8 mouse cellular contexts compared by ENCODE assay signal in genomic region chr4:132113411-132114095, GRCm38 (mm10). TPM values are rescaled to one million over a fixed set of nuclear protein-coding genes. Genes with fewer than 3 reads are reported as not detected.
DNase-seq lines count a peak whose midpoint lies in the region; ATAC-seq lines count a peak whose summit lies in the region.

No protein-coding gene starts in this region.

- DNase-seq in heart, postnatal 36 days = no peak
- DNase-seq in T-cell, adult 2 months (ENCODE audit: low spot score) = peak; percentile 30
- no peak for DNase-seq in liver, embryonic 13.5 days
- no peak for DNase-seq in left cerebral cortex, postnatal 36 days (ENCODE audit: low spot score in 2 of 2)
- no peak for DNase-seq in urinary bladder, postnatal 10 days (ENCODE audit: low spot score)

- intact Hi-C loops in heart, postnatal 36 days (cut with DNase I) = no loop called here
- intact Hi-C loops in left cerebral cortex, postnatal 36 days (cut with DNase I) = no loop called here

- H3K36me3 ChIP-seq in heart, embryonic 16.5 days (ENCODE audit: control insufficient read depth, insufficient read depth) = no peaks in the 10 kb centered on the region
- no peaks in the 10 kb centered on the region for H3K36me3 ChIP-seq in forebrain, embryonic 16.5 days (ENCODE audit: control insufficient read depth, insufficient read depth)
- no peaks in the 10 kb centered on the region for H3K36me3 ChIP-seq in liver, embryonic 13.5 days
- H3K36me3 ChIP-seq in neural tube, embryonic 14.5 days (ENCODE audit: control insufficient read depth, insufficient read depth, low read length) = no peaks in the 10 kb centered on the region

- H3K9me3 ChIP-seq in heart, embryonic 16.5 days (replicated peaks; ENCODE audit: control insufficient read depth, low read length) = no peaks in the 10 kb centered on the region
- H3K9me3 ChIP-seq in forebrain, embryonic 16.5 days (ENCODE audit: control insufficient read depth, low read length) = no peaks in the 10 kb centered on the region
- H3K9me3 ChIP-seq in liver, embryonic 13.5 days (replicated peaks) = no peaks in the 10 kb centered on the region
- H3K9me3 ChIP-seq in neural tube, embryonic 14.5 days (ENCODE audit: control insufficient read depth, low read length) = no peaks in the 10 kb centered on the region

- 28% methylated on average over 53 of the region's 53 CpGs for WGBS in heart, embryonic 16.5 days
- 41% methylated on average over 53 of the region's 53 CpGs for WGBS in forebrain, embryonic 16.5 days
- 37% methylated on average over 53 of the region's 53 CpGs for WGBS in liver, embryonic 13.5 days (ENCODE audit: insufficient replicate concordance)
- 38% methylated on average over 47 of the region's 53 CpGs for WGBS in neural tube, embryonic 14.5 days

- peak overlapping the region; percentile 22 for H3K4me3 ChIP-seq in heart, embryonic 16.5 days (ENCODE audit: low read length)
- peak overlapping the region; percentile 37 for H3K4me3 ChIP-seq in forebrain, embryonic 16.5 days (replicated peaks; ENCODE audit: low read length)
- H3K4me3 ChIP-seq in liver, embryonic 13.5 days (replicated peaks) = peak overlapping the region; percentile 23
- H3K4me3 ChIP-seq in neural tube, embryonic 14.5 days (ENCODE audit: low read depth, low read length) = peak overlapping the region; percentile 20; the same call in 1 of the 2 replicates

- no peak overlapping the region; the same call in 1 of the 2 replicates for H3K9ac ChIP-seq in heart, embryonic 16.5 days (ENCODE audit: low read length)
- H3K9ac ChIP-seq in forebrain, embryonic 16.5 days (replicated peaks; ENCODE audit: low read depth, low read length) = peak overlapping the region; percentile 49
- H3K9ac ChIP-seq in liver, embryonic 13.5 days = no peak overlapping the region
- peak overlapping the region; percentile 28; the same call in 1 of the 2 replicates for H3K9ac ChIP-seq in neural tube, embryonic 14.5 days (replicated peaks; ENCODE audit: low read depth, low read length)

- peaks cover 12% of the 10 kb centered on the region; the same call in 1 of the 2 replicates for H3K27me3 ChIP-seq in heart, embryonic 16.5 days (ENCODE audit: control insufficient read depth, insufficient read depth, low read length)
- no peaks in the 10 kb centered on the region for H3K27me3 ChIP-seq in forebrain, embryonic 16.5 days (replicated peaks; ENCODE audit: control insufficient read depth, insufficient read depth, low read length)
- H3K27me3 ChIP-seq in liver, embryonic 13.5 days = peaks cover 64% of the 10 kb centered on the region
- no peaks in the 10 kb centered on the region for H3K27me3 ChIP-seq in neural tube, embryonic 14.5 days (ENCODE audit: control insufficient read depth, insufficient read depth, low read length)

- no peak overlapping the region for H3K27ac ChIP-seq in heart, embryonic 16.5 days (ENCODE audit: low read length)
- H3K27ac ChIP-seq in forebrain, embryonic 16.5 days (ENCODE audit: low read length) = no peak overlapping the region
- no peak overlapping the region for H3K27ac ChIP-seq in liver, embryonic 13.5 days
- no peak overlapping the region for H3K27ac ChIP-seq in neural tube, embryonic 14.5 days (ENCODE audit: low read depth, low read length)

- H3K4me1 ChIP-seq in heart, embryonic 16.5 days (ENCODE audit: control insufficient read depth, insufficient read depth, low read length) = no peaks in the 10 kb centered on the region
- H3K4me1 ChIP-seq in forebrain, embryonic 16.5 days (replicated peaks; ENCODE audit: control insufficient read depth, insufficient read depth, low read length) = 0 out of 2 replicates have a peak, but pooled peaks cover 2% of the 10 kb centered on the region
- peaks cover 9% of the 10 kb centered on the region for H3K4me1 ChIP-seq in liver, embryonic 13.5 days (replicated peaks)
- no peaks in the 10 kb centered on the region for H3K4me1 ChIP-seq in neural tube, embryonic 14.5 days (ENCODE audit: control insufficient read depth, insufficient read depth, low read length)

- ATAC-seq in heart, embryonic 16.5 days (replicated peaks; ENCODE audit: extremely low read depth, insufficient read depth, low FRiP score) = no peak
- no peak for ATAC-seq in forebrain, embryonic 16.5 days
- ATAC-seq in liver, embryonic 13.5 days (ENCODE audit: low read depth) = no peak
- ATAC-seq in neural tube, embryonic 14.5 days (ENCODE audit: low read depth) = peak; percentile 41; the same call in 1 of the 2 replicates

- peak overlapping the region; percentile 53 for H3K4me2 ChIP-seq in heart, embryonic 16.5 days (ENCODE audit: low read depth, low read length)
- peak overlapping the region; percentile 49 for H3K4me2 ChIP-seq in forebrain, embryonic 16.5 days (ENCODE audit: low read length)
- peak overlapping the region; percentile 53 for H3K4me2 ChIP-seq in liver, embryonic 13.5 days
- peak overlapping the region; percentile 42 for H3K4me2 ChIP-seq in neural tube, embryonic 14.5 days (ENCODE audit: low read depth, low read length)

RNA-seq across cellular contexts. Expression of gene Oprd1, which starts 30.7 kb away (rescaled TPM):
- polyA plus RNA-seq in heart, embryonic 16.5 days (2015; fragmentation: Nextera tagmentation; extraction: Ambion mirVana) = 0.58 and 0.96 TPM in 2 replicates
- under 1 TPM; 0.27 to 0.44 TPM for total RNA-seq in heart, postnatal 36 days (2021)
- polyA plus RNA-seq in forebrain, embryonic 16.5 days (2015; fragmentation: Nextera tagmentation; extraction: Ambion mirVana) = 0.30 TPM in 1 of 2 replicates, not detected in the other
- 0.05 TPM in 2 replicates for polyA plus RNA-seq in liver, embryonic 13.5 days (2015; fragmentation: Nextera tagmentation; extraction: Ambion mirVana)
- 0.63 and 0.95 TPM in 2 replicates for polyA plus RNA-seq in neural tube, embryonic 14.5 days (2014; fragmentation: Nextera tagmentation; extraction: Ambion mirVana)
- 10 to 100 TPM; 16.3 to 19.3 TPM for total RNA-seq in left cerebral cortex, postnatal 36 days (2021)

RNA-seq across cellular contexts. Expression of gene Epb41, which starts 38.4 kb away (rescaled TPM):
- 67.4 and 68.6 TPM in 2 replicates for polyA plus RNA-seq in heart, embryonic 16.5 days (2015; fragmentation: Nextera tagmentation; extraction: Ambion mirVana)
- 100 to 1,000 TPM; 144 to 148 TPM for total RNA-seq in heart, postnatal 36 days (2021)
- 74.1 and 91.8 TPM in 2 replicates for polyA plus RNA-seq in forebrain, embryonic 16.5 days (2015; fragmentation: Nextera tagmentation; extraction: Ambion mirVana)
- polyA plus RNA-seq in liver, embryonic 13.5 days (2015; fragmentation: Nextera tagmentation; extraction: Ambion mirVana) = 147 and 193 TPM in 2 replicates
- 68.1 and 86.1 TPM in 2 replicates for polyA plus RNA-seq in neural tube, embryonic 14.5 days (2014; fragmentation: Nextera tagmentation; extraction: Ambion mirVana)
- total RNA-seq in left cerebral cortex, postnatal 36 days (2021) = 10 to 100 TPM; 36.5 to 44.3 TPM

RNA-seq across cellular contexts. Expression of gene Gm10300, which starts 39.1 kb away (rescaled TPM):
- polyA plus RNA-seq in heart, embryonic 16.5 days (2015; fragmentation: Nextera tagmentation; extraction: Ambion mirVana) = 0.05 and 0.10 TPM in 2 replicates
- total RNA-seq in heart, postnatal 36 days (2021) = under 1 TPM in 1 of 2 experiments, not detected in 1; 0.11 TPM
- polyA plus RNA-seq in forebrain, embryonic 16.5 days (2015; fragmentation: Nextera tagmentation; extraction: Ambion mirVana) = not detected in 2 replicates
- polyA plus RNA-seq in liver, embryonic 13.5 days (2015; fragmentation: Nextera tagmentation; extraction: Ambion mirVana) = 0.39 and 0.63 TPM in 2 replicates
- not detected in 2 replicates for polyA plus RNA-seq in neural tube, embryonic 14.5 days (2014; fragmentation: Nextera tagmentation; extraction: Ambion mirVana)
- under 1 TPM in 1 of 2 experiments, not detected in 1; 0.22 TPM for total RNA-seq in left cerebral cortex, postnatal 36 days (2021)

Comparison
In these comparisons a context has a peak if more than half of its experiments do, and no peak if none do; other contexts are left out.
1. H3K9ac ChIP-seq: peak in forebrain, embryonic 16.5 days (single experiment) and neural tube, embryonic 14.5 days (single experiment); none in heart, embryonic 16.5 days (single experiment) and liver, embryonic 13.5 days (single experiment).
2. Peak in every context shown above with its lines, with median percentiles within 50 percentile points of each other: H3K4me2 ChIP-seq and H3K4me3 ChIP-seq.